In the genomic region with DNA sequence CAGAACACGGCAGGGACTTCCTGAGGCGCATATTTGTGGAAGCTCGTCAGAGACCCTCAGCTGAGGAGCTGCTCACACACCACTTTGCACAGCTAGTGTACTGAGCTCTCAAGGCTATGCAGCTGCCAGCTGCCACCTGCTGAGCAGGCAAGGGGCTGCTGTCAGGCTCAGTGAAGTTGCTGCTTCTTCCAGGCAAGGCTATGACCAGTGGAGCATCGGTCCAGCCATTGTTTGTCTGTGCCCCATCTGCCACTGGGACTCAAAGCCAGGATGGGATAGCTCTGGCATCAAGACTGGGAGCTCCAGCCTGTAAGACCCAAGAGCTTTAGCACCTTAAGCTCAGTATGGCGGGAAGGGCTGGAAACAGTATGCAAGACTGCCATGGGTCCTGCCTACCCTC, we compare ENCODE assay signal across 19 mouse cellular contexts. TPM values are rescaled to one million over a fixed set of nuclear protein-coding genes. Genes with fewer than 3 reads are reported as not detected.
A peak's percentile ranks its signal among the peaks of the same experiment; 100 is the strongest.
DNase-seq lines count a peak whose midpoint lies in the region; ATAC-seq lines count a peak whose summit lies in the region.
"Had no signal": no experiment of that assay in that cellular context is flagged by ENCODE, and none has a peak within 500 bp of the region (broad histone marks: within the 10 kb centered on the region; RNA-seq: fewer than 3 reads in every experiment).

No protein-coding gene starts in this region.

- 0 out of 2 replicates have a peak overlapping the region, but pooled peaks have one; percentile 13 for H3K27ac ChIP-seq in forebrain, embryonic 12.5 days
- no peak overlapping the region for H3K27ac ChIP-seq in forebrain, embryonic 11.5 days (ENCODE audit: low read depth, low read length)
- H3K27ac ChIP-seq in limb, embryonic 13.5 days: no peak overlapping the region
- no peak overlapping the region for H3K27ac ChIP-seq in limb, embryonic 10.5 days
- H3K27ac ChIP-seq: heart, adult 2 months had no signal

- no peak overlapping the region for H3K4me2 ChIP-seq in forebrain, embryonic 12.5 days
- no peak overlapping the region for H3K4me2 ChIP-seq in forebrain, embryonic 11.5 days (ENCODE audit: low read depth, low read length, severe bottlenecking)
- H3K4me2 ChIP-seq in limb, embryonic 13.5 days (replicated peaks): no peak overlapping the region

- no peak overlapping the region for H3K9ac ChIP-seq in forebrain, embryonic 12.5 days
- no peak overlapping the region for H3K9ac ChIP-seq in forebrain, embryonic 11.5 days (ENCODE audit: low read length)
- no peak overlapping the region for H3K9ac ChIP-seq in limb, embryonic 13.5 days

- no peaks in the 10 kb centered on the region for H3K9me3 ChIP-seq in forebrain, embryonic 12.5 days
- no peaks in the 10 kb centered on the region for H3K9me3 ChIP-seq in forebrain, embryonic 11.5 days (ENCODE audit: control insufficient read depth, low read length)
- no peaks in the 10 kb centered on the region for H3K9me3 ChIP-seq in limb, embryonic 13.5 days
- H3K9me3 ChIP-seq in limb, embryonic 10.5 days (replicated peaks): no peaks in the 10 kb centered on the region
- H3K9me3 ChIP-seq: megakaryocyte, embryonic 14.5 days had no signal

- peaks cover 24% of the 10 kb centered on the region for H3K4me1 ChIP-seq in forebrain, embryonic 12.5 days
- H3K4me1 ChIP-seq in forebrain, embryonic 11.5 days (replicated peaks; ENCODE audit: control insufficient read depth, insufficient read depth, low read length): peaks cover 5% of the 10 kb centered on the region
- peaks cover 35% of the 10 kb centered on the region for H3K4me1 ChIP-seq in limb, embryonic 13.5 days
- H3K4me1 ChIP-seq in limb, embryonic 10.5 days: peaks cover 33% of the 10 kb centered on the region

- H3K36me3 ChIP-seq in forebrain, embryonic 12.5 days (replicated peaks): peaks cover 90% of the 10 kb centered on the region
- H3K36me3 ChIP-seq in forebrain, embryonic 11.5 days (ENCODE audit: control insufficient read depth, insufficient read depth, low read length): peaks cover 6% of the 10 kb centered on the region; the same call in 1 of the 2 replicates
- peaks cover 98% of the 10 kb centered on the region for H3K36me3 ChIP-seq in limb, embryonic 13.5 days
- H3K36me3 ChIP-seq in limb, embryonic 10.5 days: peaks cover 99% of the 10 kb centered on the region

- no peak for ATAC-seq in forebrain, embryonic 12.5 days (ENCODE audit: low FRiP score)
- ATAC-seq in forebrain, embryonic 11.5 days (replicated peaks; ENCODE audit: low FRiP score): no peak
- ATAC-seq in limb, embryonic 13.5 days (ENCODE audit: low FRiP score, low read depth): 0 out of 2 replicates have a peak, but pooled peaks have one; percentile 26
- ATAC-seq: lung, postnatal 0 days had no signal

- no peaks in the 10 kb centered on the region for H3K27me3 ChIP-seq in forebrain, embryonic 12.5 days
- no peaks in the 10 kb centered on the region for H3K27me3 ChIP-seq in forebrain, embryonic 11.5 days (ENCODE audit: control insufficient read depth, insufficient read depth, low read length)
- no peaks in the 10 kb centered on the region for H3K27me3 ChIP-seq in limb, embryonic 13.5 days
- no peaks in the 10 kb centered on the region for H3K27me3 ChIP-seq in limb, embryonic 10.5 days (ENCODE audit: low read depth, poor library complexity, severe bottlenecking)

- WGBS in forebrain, embryonic 12.5 days: 78% methylated on average over 5 of the region's 5 CpGs
- 83% methylated on average over 5 of the region's 5 CpGs for WGBS in forebrain, embryonic 11.5 days
- 75% methylated on average over 5 of the region's 5 CpGs for WGBS in limb, embryonic 13.5 days
- WGBS in limb, embryonic 10.5 days: 80% methylated on average over 5 of the region's 5 CpGs

- no peak for DNase-seq in forebrain, embryonic 11.5 days (ENCODE audit: low spot score)
- DNase-seq in limb, embryonic 10.5 days (ENCODE audit: low spot score): no peak
- DNase-seq in thymus, postnatal 0 days (ENCODE audit: low spot score): peak; percentile 34
- DNase-seq in thymus, postnatal 14 days: no peak
- no peak for DNase-seq in kidney, postnatal 4 days
- no peak for DNase-seq in frontal cortex, adult 2 months (ENCODE audit: extremely low spot score in 1 of 2, low spot score in 1 of 2)
- DNase-seq: B cell, adult 2 months; cerebellum, adult 9-10 months; embryo, embryonic 11 days; heart, adult 2 months; right cerebral cortex, postnatal 4 days; thymus, adult 18-20 months had no signal

- no peak overlapping the region for H3K4me3 ChIP-seq in forebrain, embryonic 12.5 days (replicated peaks)
- H3K4me3 ChIP-seq in forebrain, embryonic 11.5 days (ENCODE audit: low read depth, low read length): no peak overlapping the region
- no peak overlapping the region for H3K4me3 ChIP-seq in limb, embryonic 13.5 days
- H3K4me3 ChIP-seq in limb, embryonic 10.5 days: no peak overlapping the region
- H3K4me3 ChIP-seq: heart, adult 2 months; megakaryocyte, embryonic 14.5 days; myocyte had no signal

RNA-seq across cellular contexts. Expression of gene Gm10840, which starts 6.6 kb away (rescaled TPM):
- polyA plus RNA-seq in forebrain, embryonic 12.5 days (2016; fragmentation: Nextera tagmentation; extraction: Ambion mirVana): not detected in 2 replicates
- 1.2 TPM in 1 of 2 replicates, not detected in the other for polyA plus RNA-seq in forebrain, embryonic 11.5 days (2014; fragmentation: Nextera tagmentation; extraction: Ambion mirVana)
- not detected in 2 replicates for polyA plus RNA-seq in limb, embryonic 13.5 days (2015; fragmentation: Nextera tagmentation; extraction: Ambion mirVana)
- 1.0 TPM in 1 of 2 replicates, not detected in the other for polyA plus RNA-seq in limb, embryonic 10.5 days (2016; fragmentation: Nextera tagmentation; extraction: Ambion mirVana)
- 0.54 and 0.78 TPM in 2 replicates for polyA plus RNA-seq in thymus, postnatal 0 days (2015; fragmentation: Nextera tagmentation; extraction: Ambion mirVana)
- polyA plus RNA-seq in frontal cortex, adult 2 months (2012; rRNA removed): not detected in 2 replicates
- polyA plus RNA-seq: heart, adult 2 months; heart, postnatal 0 days; limb, embryonic 14.5 days; lung, postnatal 0 days; myocyte had no signal

RNA-seq across cellular contexts. Expression of gene Limd2, which starts 6.6 kb away (rescaled TPM):
- 289 and 300 TPM in 2 replicates for polyA plus RNA-seq in forebrain, embryonic 12.5 days (2016; fragmentation: Nextera tagmentation; extraction: Ambion mirVana)
- polyA plus RNA-seq in forebrain, embryonic 11.5 days (2014; fragmentation: Nextera tagmentation; extraction: Ambion mirVana): 309 and 337 TPM in 2 replicates
- polyA plus RNA-seq in limb, embryonic 13.5 days (2015; fragmentation: Nextera tagmentation; extraction: Ambion mirVana): 378 and 399 TPM in 2 replicates
- 603 and 638 TPM in 2 replicates for polyA plus RNA-seq in limb, embryonic 10.5 days (2016; fragmentation: Nextera tagmentation; extraction: Ambion mirVana)
- 968 and 1,023 TPM in 2 replicates for polyA plus RNA-seq in thymus, postnatal 0 days (2015; fragmentation: Nextera tagmentation; extraction: Ambion mirVana)
- 154 and 168 TPM in 2 replicates for polyA plus RNA-seq in frontal cortex, adult 2 months (2012; rRNA removed)

RNA-seq across cellular contexts. Expression of gene Strada, which starts 47.9 kb away (rescaled TPM):
- polyA plus RNA-seq in forebrain, embryonic 12.5 days (2016; fragmentation: Nextera tagmentation; extraction: Ambion mirVana): 35.2 and 36.1 TPM in 2 replicates
- 41.8 and 43.6 TPM in 2 replicates for polyA plus RNA-seq in forebrain, embryonic 11.5 days (2014; fragmentation: Nextera tagmentation; extraction: Ambion mirVana)
- polyA plus RNA-seq in limb, embryonic 13.5 days (2015; fragmentation: Nextera tagmentation; extraction: Ambion mirVana): 32.8 and 33.7 TPM in 2 replicates
- 37.8 and 45.3 TPM in 2 replicates for polyA plus RNA-seq in limb, embryonic 10.5 days (2016; fragmentation: Nextera tagmentation; extraction: Ambion mirVana)
- 18.9 and 21.6 TPM in 2 replicates for polyA plus RNA-seq in thymus, postnatal 0 days (2015; fragmentation: Nextera tagmentation; extraction: Ambion mirVana)
- polyA plus RNA-seq in frontal cortex, adult 2 months (2012; rRNA removed): 78.7 and 79.8 TPM in 2 replicates
